Mouse (Mus musculus): ENCODE measurements around the gene Tomm34.

Gene Tomm34

GRCm38 (mm10) chr2:164070765-164071436 lies at the start of gene Tomm34:
TSS of gene Tomm34 (minus strand) at chr2:164071169.
- peak; percentile 97 for DNase-seq

GRCm38 (mm10) chr2:164119503-164119902 lies 48.5 kb upstream of the Tomm34 start:
- DNase-seq: no peak

- no peak for DNase-seq
Measured at GRCm38 (mm10) chr2:164115531-164115930, 44.6 kb upstream of the Tomm34 start.

DNA sequence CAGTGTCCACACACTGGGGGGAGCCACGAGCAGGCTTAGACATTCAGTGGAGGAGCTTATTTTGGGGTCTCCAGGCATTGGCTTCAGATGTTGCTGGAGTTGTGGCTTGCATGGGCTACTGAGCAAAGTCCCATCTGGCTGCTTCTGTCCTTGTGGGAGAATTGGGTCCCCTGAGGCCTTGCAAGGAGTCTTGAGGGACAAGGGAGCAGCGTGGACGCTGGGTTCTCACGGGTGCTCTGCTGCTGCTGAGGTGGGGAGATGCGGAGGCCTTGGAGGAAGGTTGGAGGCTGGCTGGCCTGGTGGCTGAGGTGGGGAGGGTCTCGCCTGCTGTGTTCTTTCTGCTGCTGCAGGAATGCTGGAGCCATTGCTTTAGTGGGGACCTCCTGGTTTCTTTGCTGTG lies 43.1 kb upstream of the Tomm34 start:
- no peak for DNase-seq

GRCm38 (mm10) chr2:164111546-164111945 lies 40.6 kb upstream of the Tomm34 start:
- peak; percentile 15 for DNase-seq

GRCm38 (mm10) chr2:164108501-164108900 lies 37.5 kb upstream of the Tomm34 start:
- no peak for DNase-seq

- no peak for DNase-seq
Measured at GRCm38 (mm10) chr2:164107125-164107874, 36.3 kb upstream of the Tomm34 start.

GRCm38 (mm10) chr2:164106287-164107035 lies 35.5 kb upstream of the Tomm34 start:
- DNase-seq: no peak

GRCm38 (mm10) chr2:164103501-164103900 lies 32.5 kb upstream of the Tomm34 start:
- peak; percentile 70 for DNase-seq

- no peak for DNase-seq
Measured at GRCm38 (mm10) chr2:164102366-164102765, 31.4 kb upstream of the Tomm34 start.

- no peak for DNase-seq
Measured at GRCm38 (mm10) chr2:164101936-164102335, 31.0 kb upstream of the Tomm34 start.

DNA sequence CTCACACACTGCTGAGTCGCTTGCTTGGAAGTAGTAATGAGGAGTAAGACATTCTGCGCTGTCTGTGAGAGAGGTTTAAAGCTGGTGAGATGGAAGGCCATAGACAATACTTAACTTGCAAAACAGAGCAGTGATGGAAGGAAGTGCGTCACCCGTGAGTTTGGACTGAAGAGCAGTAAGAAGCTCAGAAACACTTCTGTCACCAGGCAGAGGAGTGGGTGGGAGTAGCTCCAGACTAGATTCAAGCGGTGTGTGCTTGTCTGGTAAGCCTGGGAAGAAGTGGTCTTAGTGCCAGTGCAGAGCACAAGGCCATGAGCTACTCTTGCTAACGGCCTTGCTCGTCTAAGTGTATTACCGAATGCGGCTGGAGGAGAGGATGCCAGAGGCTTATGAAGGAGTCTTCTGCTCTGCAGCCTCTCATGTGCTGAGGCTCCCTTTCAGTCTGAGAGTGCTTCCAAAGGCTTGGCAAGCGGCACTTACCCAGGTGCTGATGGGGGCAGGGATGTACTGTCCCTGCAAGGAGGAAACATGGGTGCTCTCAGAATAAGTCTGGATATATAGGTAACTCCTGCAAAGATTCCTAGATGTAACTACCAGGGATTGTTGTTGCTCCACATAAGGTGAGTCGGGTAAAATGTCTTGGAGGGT lies 27.8 kb upstream of the Tomm34 start:
- no peak for DNase-seq

- no peak for DNase-seq
Measured at GRCm38 (mm10) chr2:164094152-164094551, 23.2 kb upstream of the Tomm34 start.

DNA sequence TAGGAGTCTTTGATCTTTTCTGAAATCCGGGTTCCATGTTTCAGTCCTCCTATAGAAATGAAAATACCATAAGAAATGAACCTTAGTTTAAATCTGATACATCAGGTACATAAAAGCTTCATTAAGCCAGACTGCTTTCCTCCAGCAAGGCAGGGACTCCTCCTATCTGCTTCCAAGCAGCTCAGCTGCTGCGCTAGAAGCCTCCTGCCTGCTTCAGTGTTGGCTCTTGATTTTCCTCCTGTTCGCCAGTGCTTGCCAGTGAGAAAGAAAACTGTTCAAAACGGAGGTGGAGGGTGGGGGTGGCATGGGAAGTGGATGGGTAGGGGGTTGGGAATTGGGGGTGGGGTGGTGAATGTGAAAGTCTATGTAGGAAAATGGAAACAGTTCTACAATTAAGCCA lies 18.5 kb upstream of the Tomm34 start:
- DNase-seq: no peak

GRCm38 (mm10) chr2:164087416-164088017 lies 16.5 kb upstream of the Tomm34 start:
- no peak for DNase-seq

DNA sequence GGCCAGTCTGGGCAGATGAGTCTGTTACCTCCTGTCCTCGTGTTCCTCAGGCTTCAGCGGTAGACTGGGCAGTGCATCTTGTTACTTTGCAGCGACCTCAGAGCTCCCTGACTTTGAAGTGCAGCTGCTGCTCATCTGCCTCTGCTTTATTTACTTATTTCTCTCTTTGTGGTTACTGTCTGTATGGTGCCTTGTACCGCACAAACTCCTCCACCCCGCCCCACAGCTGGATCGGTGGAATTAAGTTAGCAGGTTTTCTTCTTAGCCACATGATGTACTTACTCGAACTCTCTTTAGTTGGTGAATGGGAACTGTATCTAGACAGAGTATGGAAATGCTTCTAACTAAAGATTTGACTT lies 13.4 kb upstream of the Tomm34 start:
- DNase-seq: no peak

DNA sequence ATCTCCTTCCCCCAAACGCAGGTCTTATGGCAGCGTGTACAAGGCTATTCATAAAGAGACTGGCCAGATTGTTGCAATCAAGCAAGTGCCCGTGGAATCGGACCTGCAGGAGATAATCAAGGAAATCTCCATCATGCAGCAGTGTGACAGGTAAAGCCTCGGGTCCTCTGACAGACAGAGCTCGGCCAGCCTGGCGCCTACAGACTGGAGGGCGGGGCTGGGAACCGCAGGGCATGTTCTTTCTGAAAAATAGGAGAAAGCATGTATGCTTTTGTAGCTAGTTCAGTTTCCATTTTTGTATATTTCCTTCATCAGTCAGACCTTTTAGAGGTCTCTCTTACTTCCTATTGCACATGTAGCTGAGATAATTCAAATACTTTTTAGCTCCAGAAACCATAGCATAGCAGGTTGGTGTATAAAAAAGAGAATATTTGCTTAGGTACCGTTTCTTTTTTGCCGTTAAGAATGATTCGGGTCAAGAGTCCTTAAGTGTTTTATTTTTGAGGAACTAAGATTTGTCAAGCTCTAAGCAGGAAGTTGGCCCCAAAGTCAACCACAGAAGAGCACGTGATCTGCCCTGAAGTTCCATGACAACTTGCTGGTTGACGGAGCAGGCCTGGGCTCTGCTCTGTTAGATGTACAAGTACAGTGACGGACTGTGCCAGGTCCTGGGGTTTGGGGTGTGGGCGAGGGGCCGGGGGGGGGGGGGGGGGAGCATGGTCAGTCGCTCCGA lies 12.8 kb upstream of the Tomm34 start:
- DNase-seq: no peak

- no peak for DNase-seq
Measured at GRCm38 (mm10) chr2:164082175-164082574, 11.2 kb upstream of the Tomm34 start.

GRCm38 (mm10) chr2:164081577-164081976 lies 10.6 kb upstream of the Tomm34 start:
- DNase-seq: no peak

- DNase-seq: no peak
Measured at GRCm38 (mm10) chr2:164079488-164079887, 8.5 kb upstream of the Tomm34 start.

DNA sequence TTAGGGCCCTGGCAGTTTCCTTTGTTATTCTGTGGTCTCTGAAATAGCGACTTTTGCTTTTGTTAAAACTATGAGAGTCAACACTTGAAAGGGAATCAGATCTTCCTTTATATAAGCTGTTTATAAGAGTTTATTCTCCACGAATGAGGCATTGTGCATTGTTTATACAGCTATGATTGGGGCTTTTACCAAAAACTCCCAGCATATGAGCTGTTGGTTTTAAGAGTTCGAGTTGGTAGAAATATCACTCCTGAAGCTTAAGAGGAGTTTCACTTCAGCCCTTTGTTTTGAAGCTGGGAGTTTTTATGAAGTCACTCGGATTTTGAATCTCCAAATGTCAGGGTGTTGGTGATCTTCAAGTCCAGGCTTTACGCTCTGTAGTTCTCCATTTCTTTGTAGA lies 6.9 kb upstream of the Tomm34 start:
- no peak for DNase-seq

DNA sequence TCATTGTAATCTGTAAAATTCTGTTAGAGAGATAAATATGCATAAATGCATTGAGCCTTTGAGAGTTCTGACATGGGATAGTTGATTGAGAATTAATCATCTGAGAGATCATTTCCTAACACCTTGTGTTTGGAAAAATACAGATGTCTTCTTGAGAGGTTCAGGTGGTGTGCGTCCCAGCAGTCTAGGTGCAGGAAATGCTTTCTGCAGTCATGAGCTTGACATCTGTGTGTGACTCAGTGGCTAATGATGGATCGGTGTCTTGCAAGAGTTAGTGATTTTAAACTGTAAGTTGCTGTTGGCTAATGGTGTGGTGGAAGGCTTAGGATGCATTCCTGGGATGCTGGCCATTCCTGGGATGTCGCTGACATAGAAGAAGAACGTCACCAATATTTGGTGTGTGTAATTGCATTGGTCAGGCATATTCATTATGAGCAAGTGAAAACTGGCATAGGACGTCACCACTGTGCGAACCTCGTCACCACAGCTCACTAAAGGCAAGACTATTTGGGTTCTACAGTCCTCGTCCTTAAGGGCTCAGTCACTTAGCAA lies 6.0 kb upstream of the Tomm34 start:
- no peak for DNase-seq

Data from kidney, postnatal 14 days (tissue).